Mouse (Mus musculus) frontal cortex, postnatal 10 days (tissue): ENCODE data around the gene Ugdh.

Source experiments
- DNase-seq, 2 experiments: peaks; one replicate each; pipeline ENCODE4 v3.0.0; 2022; ENCODE audit warnings: low spot score in 2 of 2, mixed read lengths in 1 of 2

Gene Ugdh

GRCm38 (mm10) chr5:65428321-65428720, 7.4 kb downstream of the Ugdh start:
- DNase-seq: no peak

- no peak for DNase-seq
These were observed 10.5 kb downstream of the Ugdh start for GRCm38 (mm10) chr5:65425251-65425650.

- DNase-seq: no peak
These were observed 11.5 kb downstream of the Ugdh start for GRCm38 (mm10) chr5:65424215-65424614.

- no peak for DNase-seq
These were observed 12.9 kb downstream of the Ugdh start for GRCm38 (mm10) chr5:65422803-65423202.

- no peak for DNase-seq
These were observed 14.9 kb downstream of the Ugdh start for GRCm38 (mm10) chr5:65420822-65421221.

GRCm38 (mm10) chr5:65419136-65419535, 16.6 kb downstream of the Ugdh start:
- no peak for DNase-seq

- no peak for DNase-seq
These were observed 19.9 kb downstream of the Ugdh start for GRCm38 (mm10) chr5:65415653-65416458.

- DNase-seq: no peak
These were observed 27.8 kb downstream of the Ugdh start for GRCm38 (mm10) chr5:65407989-65408388.

GRCm38 (mm10) chr5:65401251-65401994, 34.3 kb downstream of the Ugdh start:
- DNase-seq: peak; percentile 51 to 76

- DNase-seq: no peak
These were observed 41.3 kb downstream of the Ugdh start for GRCm38 (mm10) chr5:65394425-65394824.

GRCm38 (mm10) chr5:65391753-65392152, 44.0 kb downstream of the Ugdh start:
- DNase-seq: no peak

- peak; percentile 97 to 99 for DNase-seq
These were observed 44.8 kb downstream of the Ugdh start, which contains the start of the genes Rpl9 and Lias for GRCm38 (mm10) chr5:65390648-65391644. Gene Rpl9, minus strand, starts transcription at chr5:65391444. Gene Lias, plus strand, starts transcription at chr5:65391497.

- DNase-seq: no peak
These were observed 48.5 kb downstream of the Ugdh start for GRCm38 (mm10) chr5:65387008-65387867.

GRCm38 (mm10) chr5:65385704-65386103, 50.0 kb downstream of the Ugdh start:
- no peak for DNase-seq

GRCm38 (mm10) chr5:65374746-65375145, 61.0 kb downstream of the Ugdh start:
- DNase-seq: no peak

GRCm38 (mm10) chr5:65371551-65371950, 64.2 kb downstream of the Ugdh start:
- no peak for DNase-seq

- DNase-seq: no peak
These were observed 67.9 kb downstream of the Ugdh start for GRCm38 (mm10) chr5:65367837-65368236.
